Mouse (Mus musculus): ENCODE data around the gene Scimp. TPM values are rescaled to one million over a fixed set of nuclear protein-coding genes. Genes with fewer than 3 reads are reported as not detected.

Scimp gene
- total and polyA plus RNA-seq, 3 experiments: 0.27 to 0.84 (median 0.70) TPM

DNA sequence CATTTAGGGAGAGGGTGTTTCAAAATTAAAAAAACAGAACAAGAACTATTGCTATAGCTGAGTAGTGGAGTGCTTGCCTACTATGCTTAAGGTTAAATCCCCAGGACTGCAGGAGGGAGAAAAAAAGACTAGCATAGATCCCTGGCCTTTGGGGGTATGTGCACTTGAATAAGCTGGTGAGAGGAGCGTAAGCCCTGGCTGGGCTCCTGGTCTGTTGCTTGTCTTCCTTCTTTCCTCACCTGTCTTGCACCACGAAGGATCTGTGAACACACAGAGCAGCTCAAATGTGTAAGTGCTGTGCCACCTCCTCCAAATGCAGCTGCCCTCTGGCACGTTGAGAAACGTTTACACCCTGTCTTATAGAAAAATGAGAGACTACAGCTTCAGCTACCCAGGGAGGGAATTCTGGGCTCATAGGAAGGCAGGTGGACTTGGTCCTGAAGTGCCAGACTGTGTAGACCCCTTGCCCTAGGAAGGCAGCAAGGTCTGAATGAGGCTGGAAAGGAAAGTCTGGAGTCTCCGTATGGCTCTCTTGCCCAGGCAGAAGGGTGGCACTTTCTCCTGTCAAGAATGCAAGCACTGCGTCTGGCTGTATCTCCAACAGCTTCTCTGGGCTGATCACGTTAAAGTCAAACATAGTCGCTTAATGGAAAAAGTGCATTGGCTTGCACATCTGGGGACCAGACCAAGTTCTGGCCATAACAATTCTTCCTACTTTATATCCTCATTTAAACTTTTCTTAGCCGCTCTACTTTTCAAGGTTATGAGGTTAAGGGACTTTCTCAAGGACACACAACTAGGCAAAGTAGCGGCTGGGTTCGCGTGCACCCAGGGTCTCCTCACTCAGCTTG lies 31.5 kb upstream of the Scimp start:
- peak in 1 of 2 experiments; percentile 31 for DNase-seq
- intact Hi-C loops (cut with DNase I): no loop called here
- H3K9ac ChIP-seq (ENCODE audit: low read depth, low read length): peak overlapping the region; percentile 59; the same call in 1 of the 2 replicates
- H3K36me3 ChIP-seq (ENCODE audit: control insufficient read depth, insufficient read depth, low read length): peaks cover 7% of the 10 kb centered on the region
- H3K79me2 ChIP-seq (replicated peaks; ENCODE audit: control insufficient read depth, insufficient read depth, low read length): peaks cover 2% of the 10 kb centered on the region; the same call in 1 of the 2 replicates
- peak overlapping the region; percentile 91 for H3K27ac ChIP-seq
- H3K27me3 ChIP-seq (ENCODE audit: control insufficient read depth, insufficient read depth, low read length): no peaks in the 10 kb centered on the region
- peak overlapping the region; percentile 91 for H3K4me3 ChIP-seq
- 19% methylated on average over 12 of the region's 12 CpGs for WGBS
- no peak for TF ChIP-seq POLR2A (IDR thresholded peaks at IDR 0.05; ENCODE audit: insufficient read depth, low read depth, low read length)
- TF ChIP-seq CTCF (IDR thresholded peaks at IDR 0.05): no peak
- TF ChIP-seq EP300 (IDR thresholded peaks at IDR 0.05; ENCODE audit: insufficient read depth, low read depth, low read length): no peak; the same call in 1 of the 2 replicates
- peaks cover 9% of the 10 kb centered on the region for H3K4me1 ChIP-seq (ENCODE audit: control insufficient read depth, insufficient read depth, low read length)

DNA sequence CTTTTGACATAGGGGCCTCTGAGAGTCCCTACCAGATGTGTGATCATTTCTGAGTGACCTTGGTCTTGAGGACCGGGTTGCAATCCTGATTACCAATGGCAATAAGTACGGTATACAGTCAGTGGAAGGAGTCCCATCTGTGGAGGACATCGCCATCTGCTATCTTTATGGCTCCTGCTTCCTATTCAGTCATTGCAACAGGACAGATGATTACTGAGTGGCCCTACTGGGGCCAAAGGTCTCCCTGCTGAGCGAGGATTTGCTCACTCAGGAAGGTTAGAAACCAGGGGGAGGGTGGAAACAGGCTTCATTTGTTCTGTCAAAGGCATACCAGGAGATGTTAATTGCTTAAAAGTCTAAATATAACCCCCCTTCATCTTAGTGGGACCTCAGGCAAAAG lies 30.6 kb upstream of the Scimp start:
- Histone ChIP-seq H3K27me3 (ENCODE audit: control insufficient read depth, insufficient read depth, low read length) (no peaks in the 10 kb centered on the region), H3K4me1 (ENCODE audit: control insufficient read depth, insufficient read depth, low read length) (peaks cover 9% of the 10 kb centered on the region), H3K4me3 (no peak overlapping the region), H3K36me3 (ENCODE audit: control insufficient read depth, insufficient read depth, low read length) (peaks cover 7% of the 10 kb centered on the region), H3K27ac (no peak overlapping the region), H3K9ac (ENCODE audit: low read depth, low read length) (no peak overlapping the region), H3K79me2 (replicated peaks; ENCODE audit: control insufficient read depth, insufficient read depth, low read length) (peaks cover 2% of the 10 kb centered on the region; the same call in 1 of the 2 replicates)
- WGBS: 74% methylated on average over 4 of the region's 4 CpGs
- TF ChIP-seq POLR2A (IDR thresholded peaks at IDR 0.05; ENCODE audit: insufficient read depth, low read depth, low read length) (no peak), EP300 (IDR thresholded peaks at IDR 0.05; ENCODE audit: insufficient read depth, low read depth, low read length) (no peak), CTCF (IDR thresholded peaks at IDR 0.05) (no peak)
- DNase-seq: no peak
- intact Hi-C loops (cut with DNase I): no loop called here

DNA sequence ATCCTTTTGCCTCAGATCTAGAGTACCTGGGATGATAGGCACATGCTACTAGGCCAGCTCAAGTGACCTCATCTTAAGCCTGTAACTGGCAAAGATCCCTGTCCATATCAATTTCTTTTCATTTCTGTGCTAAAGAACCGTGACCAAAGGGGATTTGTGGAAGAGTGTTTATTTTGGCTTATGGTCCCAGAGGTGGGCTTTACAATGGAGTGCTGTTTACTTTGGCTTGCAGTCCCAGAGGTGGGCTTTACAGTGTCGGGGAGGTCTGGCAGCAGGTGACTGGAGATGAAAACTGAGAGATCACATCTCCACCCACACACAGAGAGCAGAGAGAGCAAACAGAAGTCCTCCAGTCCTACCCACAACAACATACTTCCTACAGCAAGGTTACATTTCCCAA lies 26.2 kb upstream of the Scimp start:
- intact Hi-C loops (cut with DNase I): no loop called here
- TF ChIP-seq EP300 (IDR thresholded peaks at IDR 0.05; ENCODE audit: insufficient read depth, low read depth, low read length) (no peak), CTCF (IDR thresholded peaks at IDR 0.05) (no peak), POLR2A (IDR thresholded peaks at IDR 0.05; ENCODE audit: insufficient read depth, low read depth, low read length) (no peak)
- H3K36me3 ChIP-seq (ENCODE audit: control insufficient read depth, insufficient read depth, low read length): no peaks in the 10 kb centered on the region
- no peak for DNase-seq
- H3K27ac ChIP-seq: no peak overlapping the region
- WGBS: 34% methylated on average over 2 of the region's 2 CpGs
- H3K79me2 ChIP-seq (replicated peaks; ENCODE audit: control insufficient read depth, insufficient read depth, low read length): no peaks in the 10 kb centered on the region
- H3K27me3 ChIP-seq (ENCODE audit: control insufficient read depth, insufficient read depth, low read length): no peaks in the 10 kb centered on the region
- H3K4me3 ChIP-seq: no peak overlapping the region
- H3K9ac ChIP-seq (ENCODE audit: low read depth, low read length): no peak overlapping the region
- H3K4me1 ChIP-seq (ENCODE audit: control insufficient read depth, insufficient read depth, low read length): no peaks in the 10 kb centered on the region

DNA sequence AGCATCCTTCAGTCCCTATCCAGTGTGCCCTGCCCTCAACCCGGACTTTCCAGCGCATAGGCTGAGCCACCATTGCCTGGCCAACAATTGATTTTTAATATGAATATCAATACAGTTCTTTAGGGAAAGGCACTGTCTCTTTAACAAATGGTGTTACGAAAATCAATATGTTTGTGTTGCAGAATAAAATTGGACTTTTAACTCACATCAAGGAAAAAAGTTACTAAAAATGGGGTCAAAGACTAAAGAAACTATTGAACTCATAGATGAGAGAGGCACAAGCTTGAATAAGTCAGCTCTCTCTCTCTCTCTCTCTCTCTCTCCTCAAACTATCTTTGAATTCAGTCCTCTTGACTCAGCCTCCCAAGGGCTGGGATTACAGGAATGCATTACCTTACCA lies 24.6 kb upstream of the Scimp start:
- WGBS: 90% methylated on average over 3 of the region's 3 CpGs
- Histone ChIP-seq H3K27me3 (ENCODE audit: control insufficient read depth, insufficient read depth, low read length) (no peaks in the 10 kb centered on the region), H3K4me1 (ENCODE audit: control insufficient read depth, insufficient read depth, low read length) (no peaks in the 10 kb centered on the region), H3K4me3 (no peak overlapping the region), H3K9ac (ENCODE audit: low read depth, low read length) (no peak overlapping the region), H3K36me3 (ENCODE audit: control insufficient read depth, insufficient read depth, low read length) (no peaks in the 10 kb centered on the region), H3K79me2 (replicated peaks; ENCODE audit: control insufficient read depth, insufficient read depth, low read length) (no peaks in the 10 kb centered on the region), H3K27ac (no peak overlapping the region)
- DNase-seq: no peak
- no peak for TF ChIP-seq POLR2A (IDR thresholded peaks at IDR 0.05; ENCODE audit: insufficient read depth, low read depth, low read length)
- TF ChIP-seq CTCF (IDR thresholded peaks at IDR 0.05): no peak
- TF ChIP-seq EP300 (IDR thresholded peaks at IDR 0.05; ENCODE audit: insufficient read depth, low read depth, low read length): no peak
- intact Hi-C loops (cut with DNase I): no loop called here

DNA sequence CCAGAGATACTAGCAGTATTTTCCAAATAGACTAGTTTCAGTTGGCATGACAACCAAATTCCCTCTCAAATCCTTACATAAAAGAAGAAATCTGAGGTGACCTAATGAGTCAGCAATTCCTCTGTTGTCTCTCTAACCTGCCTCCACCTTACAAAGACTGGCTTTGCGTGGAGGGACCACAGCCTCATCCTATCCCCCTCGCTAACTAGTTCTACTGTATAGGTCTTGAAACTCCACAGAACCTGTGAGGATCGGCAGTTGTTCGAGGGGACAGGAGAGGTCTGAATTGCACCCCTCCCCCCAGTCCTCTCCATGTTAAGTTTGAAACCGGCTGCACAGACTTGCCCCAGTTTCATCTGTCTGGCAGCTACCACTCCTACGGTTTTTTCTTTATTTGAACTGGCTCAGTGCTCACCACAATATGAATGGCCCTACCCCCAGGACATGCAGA lies 23.0 kb upstream of the Scimp start:
- 71% methylated on average over 6 of the region's 6 CpGs for WGBS
- no peak for TF ChIP-seq CTCF (IDR thresholded peaks at IDR 0.05)
- no peak for TF ChIP-seq POLR2A (IDR thresholded peaks at IDR 0.05; ENCODE audit: insufficient read depth, low read depth, low read length)
- TF ChIP-seq EP300 (IDR thresholded peaks at IDR 0.05; ENCODE audit: insufficient read depth, low read depth, low read length): no peak
- no peaks in the 10 kb centered on the region for H3K27me3 ChIP-seq (ENCODE audit: control insufficient read depth, insufficient read depth, low read length)
- intact Hi-C loops (cut with DNase I): no loop called here
- no peak overlapping the region for H3K27ac ChIP-seq
- no peak overlapping the region for H3K4me3 ChIP-seq
- DNase-seq: no peak
- H3K9ac ChIP-seq (ENCODE audit: low read depth, low read length): no peak overlapping the region
- no peaks in the 10 kb centered on the region for H3K4me1 ChIP-seq (ENCODE audit: control insufficient read depth, insufficient read depth, low read length)
- no peaks in the 10 kb centered on the region for H3K36me3 ChIP-seq (ENCODE audit: control insufficient read depth, insufficient read depth, low read length)
- no peaks in the 10 kb centered on the region for H3K79me2 ChIP-seq (replicated peaks; ENCODE audit: control insufficient read depth, insufficient read depth, low read length)

DNA sequence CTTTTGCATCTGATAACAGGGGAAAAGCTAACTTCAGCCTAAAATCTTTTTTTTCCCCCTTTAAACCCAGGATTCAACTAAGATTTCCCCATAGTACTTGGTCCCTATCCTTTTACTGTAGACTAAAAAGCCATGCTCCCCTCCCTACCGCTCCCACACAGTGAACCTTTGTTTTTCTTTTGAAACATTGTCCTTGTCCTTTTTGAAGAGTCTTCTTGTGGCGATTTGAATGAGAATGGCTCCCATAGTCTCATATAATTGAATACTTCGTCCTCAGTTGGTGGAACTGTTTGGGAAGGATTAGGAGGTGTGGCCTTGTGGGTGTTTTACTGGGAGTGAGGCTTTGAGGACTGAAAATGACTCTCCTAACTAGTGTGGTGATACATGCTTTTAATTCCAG lies 21.4 kb upstream of the Scimp start:
- no peak for TF ChIP-seq CTCF (IDR thresholded peaks at IDR 0.05)
- no peak for TF ChIP-seq EP300 (IDR thresholded peaks at IDR 0.05; ENCODE audit: insufficient read depth, low read depth, low read length)
- TF ChIP-seq POLR2A (IDR thresholded peaks at IDR 0.05; ENCODE audit: insufficient read depth, low read depth, low read length): no peak
- no peaks in the 10 kb centered on the region for H3K36me3 ChIP-seq (ENCODE audit: control insufficient read depth, insufficient read depth, low read length)
- H3K27me3 ChIP-seq (ENCODE audit: control insufficient read depth, insufficient read depth, low read length): no peaks in the 10 kb centered on the region
- no peak for DNase-seq
- H3K4me1 ChIP-seq (ENCODE audit: control insufficient read depth, insufficient read depth, low read length): no peaks in the 10 kb centered on the region
- intact Hi-C loops (cut with DNase I): no loop called here
- H3K9ac ChIP-seq (ENCODE audit: low read depth, low read length): no peak overlapping the region
- no peaks in the 10 kb centered on the region for H3K79me2 ChIP-seq (replicated peaks; ENCODE audit: control insufficient read depth, insufficient read depth, low read length)
- WGBS: 76% methylated on average over 3 of the region's 3 CpGs
- no peak overlapping the region for H3K4me3 ChIP-seq
- H3K27ac ChIP-seq: no peak overlapping the region
